Mouse (Mus musculus) spleen, adult 2 months (tissue): ENCODE measurements around the gene Pip5kl1. TPM values are rescaled to one million over a fixed set of nuclear protein-coding genes. Genes with fewer than 3 reads are reported as not detected.

ENCODE experiments used
- DNase-seq, 2 experiments: peaks; one replicate each; pipeline versions ENCODE4 v3.0.0 to v3.0.0-alpha.2; 2012 to 2021; ENCODE audit warnings: low spot score in 2 of 2, low read depth in 1 of 2
- H3K27ac ChIP-seq: fragments of 200-500 bp; 2 replicates; pipeline ENCODE4 v1.5.1; 2012; ENCODE audit warnings: low read length, inconsistent platforms; ENCODE audit not compliant: insufficient read depth
- H3K27me3 ChIP-seq: fragments of 200-500 bp; 2 replicates; pipeline ENCODE4 v1.6.1; 2012; ENCODE audit warnings: mild to moderate bottlenecking, moderate library complexity, low read length, inconsistent platforms; ENCODE audit not compliant: control insufficient read depth, insufficient read depth
- H3K36me3 ChIP-seq: fragments of 200-500 bp; 2 replicates; pipeline ENCODE4 v1.6.1; 2012; ENCODE audit warnings: mild to moderate bottlenecking, low read length, inconsistent platforms; ENCODE audit not compliant: control insufficient read depth, insufficient read depth
- H3K4me1 ChIP-seq: fragments of 200-500 bp; 2 replicates; pipeline ENCODE4 v1.6.1; 2011; ENCODE audit warnings: inconsistent platforms; ENCODE audit not compliant: control insufficient read depth, insufficient read depth, insufficient read length
- H3K4me3 ChIP-seq: fragments of 200-500 bp; 2 replicates; pipeline ENCODE4 v1.5.1; 2011; ENCODE audit warnings: mild to moderate bottlenecking, inconsistent platforms; ENCODE audit not compliant: insufficient read depth, insufficient read length; ENCODE audit errors: extremely low read depth
- CTCF ChIP-seq: fragments of 200-500 bp; IDR thresholded peaks from 2 replicates; pipeline ENCODE4 v1.5.1; 2011; ENCODE audit warnings: mild to moderate bottlenecking, inconsistent platforms; ENCODE audit not compliant: insufficient read depth, insufficient read length, insufficient replicate concordance; ENCODE audit errors: extremely low read depth
- POLR2A ChIP-seq: fragments of 200-500 bp; IDR thresholded peaks from 2 replicates; pipeline ENCODE4 v1.6.1; 2011; ENCODE audit warnings: low read depth, low read length, inconsistent platforms
- WGBS: fragments of 180-500 bp; shearing (Covaris S2); methylation state at CpG from one replicate; pipeline ENCODE4 v1.1.7; 2018; 5-methylcytosine and 5-hydroxymethylcytosine counted together
- polyA plus RNA-seq: library from polyadenylated mRNA; depleted of rRNA; stranded (reverse); fragments of >200 nt; gene quantifications from 2 replicates; pipeline ENCODE4 v1.2.3, GENCODE M21; 2012

Pip5kl1 gene
- polyA plus RNA-seq, 1 experiment, result 0.40 TPM

- Histone ChIP-seq H3K27me3 (no peaks in the 10 kb centered on the region), H3K36me3 (no peaks in the 10 kb centered on the region), H3K4me3 (peak within 1 kb of the TSS; percentile 93), H3K27ac (peak within 1 kb of the TSS; percentile 99), H3K4me1 (peaks cover 16% of the 10 kb centered on the region)
- peak; percentile 92 for TF ChIP-seq POLR2A
- no peak for TF ChIP-seq CTCF
- peak; percentile 89 to 98 for DNase-seq
- under 1% methylated on average over 65 of the region's 67 CpGs for WGBS
These were observed 39.7 kb upstream of the Pip5kl1 start, which contains the start of gene Fam102a for GRCm38 (mm10) chr2:32534733-32535471. TSS of gene Fam102a (plus strand) at chr2:32535332.

- peak overlapping the region; percentile 99 for H3K27ac ChIP-seq
These were observed 39.1 kb upstream of the Pip5kl1 start for GRCm38 (mm10) chr2:32535501-32535991.

GRCm38 (mm10) chr2:32536086-32536633, 38.4 kb upstream of the Pip5kl1 start:
- DNase-seq, result peak in 1 of 2 experiments; percentile 22
- Histone ChIP-seq H3K4me1 (peaks cover 16% of the 10 kb centered on the region), H3K27me3 (no peaks in the 10 kb centered on the region), H3K27ac (peak overlapping the region; percentile 99), H3K4me3 (peak overlapping the region; percentile 93), H3K36me3 (no peaks in the 10 kb centered on the region)
- no peak for TF ChIP-seq CTCF
- TF ChIP-seq POLR2A, result no peak
- WGBS, result 5% methylated on average over 14 of the region's 14 CpGs

More at GRCm38 (mm10) chr2:32535501-32535991, 39.1 kb upstream of the Pip5kl1 start:
- no peak for TF ChIP-seq CTCF
- peak; percentile 34 for TF ChIP-seq POLR2A
- 1% methylated on average over 46 of the region's 56 CpGs for WGBS
- H3K36me3 ChIP-seq, result no peaks in the 10 kb centered on the region
- DNase-seq, result peak; percentile 52 to 73
- peak overlapping the region; percentile 93 for H3K4me3 ChIP-seq
- no peaks in the 10 kb centered on the region for H3K27me3 ChIP-seq
- peaks cover 16% of the 10 kb centered on the region for H3K4me1 ChIP-seq

- TF ChIP-seq CTCF (peak; percentile 48; the same call in 1 of the 2 replicates), POLR2A (no peak)
- H3K36me3 ChIP-seq, result no peaks in the 10 kb centered on the region
- no peaks in the 10 kb centered on the region for H3K27me3 ChIP-seq
- H3K4me1 ChIP-seq, result peaks cover 22% of the 10 kb centered on the region
- H3K4me3 ChIP-seq, result peak overlapping the region; percentile 93
- DNase-seq, result peak in 1 of 2 experiments; percentile 32
- peak overlapping the region; percentile 99 for H3K27ac ChIP-seq
- 3% methylated on average over 11 of the region's 11 CpGs for WGBS
These were observed 37.8 kb upstream of the Pip5kl1 start for GRCm38 (mm10) chr2:32536634-32537359.

GRCm38 (mm10) chr2:32537360-32537905, 37.2 kb upstream of the Pip5kl1 start:
- H3K27ac ChIP-seq, result peak overlapping the region; percentile 99
- peaks cover 28% of the 10 kb centered on the region for H3K4me1 ChIP-seq
- WGBS, result 7% methylated on average over 9 of the region's 9 CpGs
- TF ChIP-seq POLR2A (peak; percentile 36; the same call in 1 of the 2 replicates), CTCF (no peak)
- H3K4me3 ChIP-seq, result peak overlapping the region; percentile 93
- no peaks in the 10 kb centered on the region for H3K27me3 ChIP-seq
- peak in 1 of 2 experiments; percentile 35 for DNase-seq
- H3K36me3 ChIP-seq, result no peaks in the 10 kb centered on the region

- TF ChIP-seq POLR2A, result no peak
- TF ChIP-seq CTCF, result no peak
- Histone ChIP-seq H3K36me3 (no peaks in the 10 kb centered on the region), H3K4me1 (peaks cover 31% of the 10 kb centered on the region), H3K27ac (peak overlapping the region; percentile 99), H3K4me3 (peak overlapping the region; percentile 93; the same call in 1 of the 2 replicates), H3K27me3 (no peaks in the 10 kb centered on the region)
- WGBS, result 80% methylated on average over 5 of the region's 5 CpGs
- no peak for DNase-seq
These were observed 36.7 kb upstream of the Pip5kl1 start for GRCm38 (mm10) chr2:32537941-32538340.
